Mouse (Mus musculus) cerebellum, adult 2 months (tissue): ENCODE results near the gene Elovl5.

Source experiments
- CTCF ChIP-seq: fragments of 200-500 bp; IDR thresholded peaks from 2 replicates; pipeline ENCODE4 v1.5.1; 2011; ENCODE audit warnings: low read depth, mild to moderate bottlenecking, control low read depth, low read length, moderate library complexity, borderline replicate concordance; ENCODE audit not compliant: insufficient read depth
- POLR2A ChIP-seq: fragments of 200-500 bp; IDR thresholded peaks from 2 replicates; pipeline ENCODE4 v1.6.1; 2011; ENCODE audit warnings: low read length, control low read depth, borderline replicate concordance; ENCODE audit not compliant: insufficient read depth

DNA sequence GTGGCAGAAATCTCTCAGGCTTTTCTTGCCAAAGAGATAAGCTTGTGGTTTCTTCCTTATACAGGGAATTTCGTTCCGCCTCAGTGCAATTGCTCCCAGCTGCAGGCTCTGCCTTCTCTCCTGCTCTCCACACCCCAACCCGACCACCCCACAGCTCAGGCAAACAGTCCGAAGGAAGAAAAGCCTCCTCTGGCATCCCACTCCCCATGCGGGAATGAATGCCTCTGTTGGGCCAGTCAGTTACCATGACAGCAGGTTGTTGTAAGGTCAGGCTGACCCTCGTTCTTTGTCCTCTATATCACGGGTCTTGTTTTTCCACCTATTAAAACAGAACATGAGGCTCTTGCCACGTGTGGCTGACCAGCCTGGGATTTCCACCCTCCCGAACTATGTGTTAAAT lies 104.1 kb downstream of the Elovl5 start:
- TF ChIP-seq POLR2A (no peak), CTCF (no peak)
